Mouse (Mus musculus) neural tube, embryonic 12.5 days (tissue): ENCODE results near the gene Eif2b2. TPM values are rescaled to one million over a fixed set of nuclear protein-coding genes. Genes with fewer than 3 reads are reported as not detected.

Source experiments
- ATAC-seq: fragments of 200-750 bp; cut with Nextera tagmentation; 2 replicates; pipeline ENCODE4 v1.8.0; 2017; ENCODE audit warnings: low read depth, mild to moderate bottlenecking, moderate TSS enrichment, moderate library complexity; ENCODE audit not compliant: low FRiP score
- H3K27ac ChIP-seq: fragments of 300-500 bp; sonication (generic); 2 replicates; pipeline ENCODE4 v1.5.1; 2016
- H3K27me3 ChIP-seq: fragments of 300-500 bp; sonication (generic); replicated peaks from 2 replicates; pipeline ENCODE4 v1.6.1; 2016; ENCODE audit warnings: mild to moderate bottlenecking
- H3K36me3 ChIP-seq: fragments of 300-500 bp; sonication (generic); 2 replicates; pipeline ENCODE4 v1.6.1; 2016; ENCODE audit warnings: mild to moderate bottlenecking
- H3K4me1 ChIP-seq: fragments of 300-500 bp; sonication (generic); 2 replicates; pipeline ENCODE4 v1.6.1; 2016
- H3K4me2 ChIP-seq: fragments of 300-500 bp; sonication (generic); replicated peaks from 2 replicates; pipeline ENCODE4 v1.6.1; 2016; ENCODE audit warnings: mild to moderate bottlenecking
- H3K4me3 ChIP-seq: fragments of 300-500 bp; sonication (generic); 2 replicates; pipeline ENCODE4 v1.5.1; 2016
- H3K9ac ChIP-seq: fragments of 300-500 bp; sonication (generic); 2 replicates; pipeline ENCODE4 v1.6.1; 2016; ENCODE audit warnings: mild to moderate bottlenecking
- H3K9me3 ChIP-seq: fragments of 300-500 bp; sonication (generic); 2 replicates; pipeline ENCODE4 v1.6.1; 2016; ENCODE audit warnings: mild to moderate bottlenecking
- WGBS: fragments of 180-500 bp; shearing (Covaris S2); methylation state at CpG from one replicate; pipeline ENCODE4 v1.1.7; 2016; 5-methylcytosine and 5-hydroxymethylcytosine counted together
- polyA plus RNA-seq: library from polyadenylated mRNA; unstranded; fragments of >200 nt; fragmentation: Nextera tagmentation; extraction: Ambion mirVana; gene quantifications from 2 replicates; pipeline ENCODE4 v1.2.1, GENCODE M21; 2016

Eif2b2 gene
- polyA plus RNA-seq, 1 experiment from 2014 or later = 107 TPM

- Histone ChIP-seq H3K36me3 (peaks cover 17% of the 10 kb centered on the region), H3K9ac (no peak overlapping the region), H3K4me2 (no peak overlapping the region), H3K4me1 (peaks cover 18% of the 10 kb centered on the region), H3K4me3 (no peak overlapping the region), H3K27ac (no peak overlapping the region), H3K9me3 (no peaks in the 10 kb centered on the region), H3K27me3 (no peaks in the 10 kb centered on the region)
- no peak for ATAC-seq
- 87% methylated on average over 2 of the region's 2 CpGs for WGBS
These were observed 1.5 kb upstream of the Eif2b2 start for GRCm38 (mm10) chr12:85217733-85218310.

DNA sequence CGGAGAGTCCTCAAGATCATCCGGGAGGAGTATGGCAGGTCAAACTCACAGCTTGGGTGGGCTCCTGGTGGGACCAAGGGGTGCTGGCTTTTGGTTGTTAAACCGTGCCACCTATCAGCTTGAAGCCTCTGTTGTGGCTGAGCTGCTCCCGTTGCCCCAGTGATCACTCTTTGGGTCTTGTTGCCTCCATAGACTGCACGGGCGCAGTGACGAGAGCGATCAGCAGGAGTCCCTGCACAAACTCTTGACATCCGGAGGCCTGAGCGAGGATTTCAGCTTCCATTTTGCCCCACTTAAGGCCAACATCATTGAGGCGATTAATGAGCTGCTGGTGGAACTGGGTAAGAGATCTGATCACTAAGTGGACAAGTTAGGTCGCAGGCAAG is 617 bp downstream of the Eif2b2 start:
- no peak; the same call in 1 of the 2 replicates for ATAC-seq
- Histone ChIP-seq H3K27ac (no peak overlapping the region), H3K4me1 (peaks cover 18% of the 10 kb centered on the region), H3K9me3 (no peaks in the 10 kb centered on the region), H3K27me3 (no peaks in the 10 kb centered on the region), H3K36me3 (peaks cover 38% of the 10 kb centered on the region), H3K4me2 (peak overlapping the region; percentile 98), H3K9ac (peak overlapping the region; percentile 73), H3K4me3 (peak overlapping the region; percentile 80)
- WGBS = 5% methylated on average over 12 of the region's 12 CpGs

DNA sequence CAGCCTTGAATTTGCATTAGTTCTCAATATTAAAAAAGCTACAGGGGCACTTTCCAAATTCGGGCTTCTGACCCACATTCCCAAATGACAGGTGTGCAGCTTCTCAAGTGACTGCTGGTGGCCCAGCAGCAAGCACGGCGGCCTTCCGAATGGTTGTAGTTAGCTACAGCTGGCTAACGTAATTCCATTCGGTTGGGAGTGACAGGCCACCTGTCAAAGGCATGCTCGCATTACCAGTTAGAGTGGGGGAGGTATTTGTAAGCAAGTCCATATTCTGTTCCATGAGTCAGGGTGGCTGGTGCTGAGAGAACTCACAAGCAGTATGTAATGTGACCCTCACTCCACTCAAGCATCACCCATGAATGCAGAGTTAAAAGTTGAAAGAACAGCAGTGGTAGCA is 7.9 kb downstream of the Eif2b2 start:
- 84% methylated on average over 7 of the region's 7 CpGs for WGBS
- H3K27ac ChIP-seq = no peak overlapping the region
- no peaks in the 10 kb centered on the region for H3K9me3 ChIP-seq
- no peak for ATAC-seq
- no peaks in the 10 kb centered on the region for H3K27me3 ChIP-seq
- H3K4me2 ChIP-seq = no peak overlapping the region
- H3K4me1 ChIP-seq = no peaks in the 10 kb centered on the region
- no peak overlapping the region for H3K9ac ChIP-seq
- no peak overlapping the region for H3K4me3 ChIP-seq
- H3K36me3 ChIP-seq = peaks cover 50% of the 10 kb centered on the region

DNA sequence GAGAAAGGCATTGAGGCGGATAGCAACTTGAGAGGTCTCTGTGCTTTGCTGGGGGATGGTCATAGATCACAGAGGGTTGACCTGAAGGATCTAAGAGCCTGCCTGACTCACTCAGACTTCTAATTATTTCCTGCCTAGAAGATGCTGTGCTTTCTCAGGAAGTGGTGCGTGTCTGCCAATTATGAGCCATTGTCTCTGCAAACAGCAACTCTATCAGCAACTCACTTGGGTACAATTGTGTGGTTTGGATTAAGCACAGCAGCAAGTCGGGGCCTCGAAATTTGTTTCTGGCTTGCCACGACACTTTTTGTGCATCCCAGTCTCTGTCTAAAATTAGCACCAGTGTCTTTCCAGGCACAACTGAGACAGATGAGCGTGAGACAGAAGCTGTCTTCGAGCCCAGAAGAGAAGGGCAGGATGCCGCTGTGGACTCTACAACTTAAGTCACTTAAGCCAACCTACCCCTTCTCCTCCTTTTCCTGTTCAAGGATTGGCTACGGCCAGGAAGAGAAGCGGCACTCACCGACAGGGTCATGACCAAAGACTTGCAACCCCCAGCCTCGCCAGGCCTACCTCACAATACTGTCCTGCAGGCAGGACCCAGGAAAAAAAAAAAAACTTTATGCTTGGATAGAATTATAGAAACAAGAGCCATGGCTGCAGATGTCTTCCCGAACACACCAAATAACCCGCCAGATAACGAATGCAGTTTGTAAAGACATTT is 8.8 kb downstream of the Eif2b2 start:
- no peak overlapping the region for H3K4me2 ChIP-seq
- no peak overlapping the region for H3K9ac ChIP-seq
- no peak overlapping the region for H3K4me3 ChIP-seq
- no peak overlapping the region for H3K27ac ChIP-seq
- no peaks in the 10 kb centered on the region for H3K27me3 ChIP-seq
- no peak for ATAC-seq
- H3K9me3 ChIP-seq = no peaks in the 10 kb centered on the region
- peaks cover 42% of the 10 kb centered on the region for H3K36me3 ChIP-seq
- WGBS = 80% methylated on average over 15 of the region's 15 CpGs
- H3K4me1 ChIP-seq = no peaks in the 10 kb centered on the region

GRCm38 (mm10) chr12:85233376-85234358 is 14.4 kb downstream of the Eif2b2 start:
- ATAC-seq = 0 out of 2 replicates have a peak, but pooled peaks have one; percentile 33

GRCm38 (mm10) chr12:85237553-85237952 is 18.3 kb downstream of the Eif2b2 start:
- no peak for ATAC-seq
- H3K9me3 ChIP-seq = no peaks in the 10 kb centered on the region
- WGBS = 29% methylated on average over 5 of the region's 5 CpGs
- no peak overlapping the region for H3K4me2 ChIP-seq
- no peak overlapping the region for H3K27ac ChIP-seq
- no peak overlapping the region for H3K4me3 ChIP-seq
- H3K9ac ChIP-seq = no peak overlapping the region
- peaks cover 2% of the 10 kb centered on the region; the same call in 1 of the 2 replicates for H3K36me3 ChIP-seq
- no peaks in the 10 kb centered on the region for H3K27me3 ChIP-seq
- H3K4me1 ChIP-seq = peaks cover 6% of the 10 kb centered on the region; the same call in 1 of the 2 replicates

More at GRCm38 (mm10) chr12:85233376-85234358, 14.4 kb downstream of the Eif2b2 start:
- H3K27ac ChIP-seq = no peak overlapping the region
- peaks cover 2% of the 10 kb centered on the region; the same call in 1 of the 2 replicates for H3K36me3 ChIP-seq
- H3K4me3 ChIP-seq = no peak overlapping the region
- H3K9me3 ChIP-seq = no peaks in the 10 kb centered on the region
- H3K9ac ChIP-seq = 0 out of 2 replicates have a peak overlapping the region, but pooled peaks have one; percentile 13
- H3K4me2 ChIP-seq = no peak overlapping the region
- 69% methylated on average over 21 of the region's 21 CpGs for WGBS
- peaks cover 6% of the 10 kb centered on the region; the same call in 1 of the 2 replicates for H3K4me1 ChIP-seq
- no peaks in the 10 kb centered on the region for H3K27me3 ChIP-seq

DNA sequence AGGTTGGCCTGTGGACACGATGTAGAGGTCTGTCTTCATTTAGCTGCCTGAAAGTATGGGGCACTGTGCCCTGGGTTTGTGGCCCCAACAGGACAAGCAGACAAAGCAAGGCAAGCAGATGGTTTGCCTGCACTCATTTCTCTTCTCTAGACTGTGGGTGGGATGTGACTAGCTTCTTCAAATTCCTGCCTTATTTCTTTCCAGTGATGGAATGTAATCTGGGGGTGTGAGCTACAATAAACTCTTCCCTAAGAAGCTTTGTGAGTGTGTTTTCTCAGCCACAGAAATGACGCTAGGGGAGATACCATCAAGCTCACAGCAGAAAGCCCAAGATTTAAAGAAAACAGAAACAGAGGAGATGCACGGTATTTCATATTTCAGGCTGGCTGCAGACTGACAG is 32.8 kb downstream of the Eif2b2 start:
- H3K27me3 ChIP-seq = no peaks in the 10 kb centered on the region
- no peaks in the 10 kb centered on the region for H3K4me1 ChIP-seq
- H3K4me2 ChIP-seq = no peak overlapping the region
- ATAC-seq = no peak
- H3K4me3 ChIP-seq = no peak overlapping the region
- H3K9me3 ChIP-seq = no peaks in the 10 kb centered on the region
- no peaks in the 10 kb centered on the region for H3K36me3 ChIP-seq
- H3K27ac ChIP-seq = no peak overlapping the region
- no peak overlapping the region for H3K9ac ChIP-seq
- 83% methylated on average over 3 of the region's 3 CpGs for WGBS

DNA sequence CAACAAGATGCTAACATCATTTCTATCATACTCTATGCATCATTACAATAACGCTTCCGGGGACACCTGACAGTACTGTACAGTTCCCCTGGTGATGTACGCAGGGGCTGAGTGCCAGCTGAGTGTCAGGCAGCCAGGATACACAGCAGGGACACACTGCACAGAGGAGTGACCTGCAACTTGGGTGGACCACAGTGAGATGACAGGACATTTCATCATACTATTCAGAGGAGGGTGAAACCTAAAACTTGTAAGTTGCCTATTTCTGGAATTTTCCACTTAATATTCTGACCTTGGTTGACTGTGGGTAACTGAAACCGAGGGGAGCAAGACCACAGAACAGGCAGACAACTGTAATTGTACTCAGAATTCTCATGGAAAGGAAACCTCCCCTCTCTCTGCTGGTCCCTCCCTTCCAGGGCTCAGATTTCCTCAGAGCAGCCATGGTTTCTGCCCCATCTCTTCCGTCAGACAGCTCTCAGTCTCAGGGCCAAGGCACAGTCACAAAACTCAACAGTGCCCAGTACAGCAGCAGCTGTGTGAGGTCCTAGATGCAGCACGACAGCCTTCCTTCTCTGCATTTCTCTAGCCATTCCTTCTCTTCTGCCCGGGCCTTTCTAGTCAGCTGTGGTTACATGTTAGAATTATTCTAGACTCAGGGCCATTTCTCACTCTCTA is 36.9 kb downstream of the Eif2b2 start:
- Histone ChIP-seq H3K9me3 (no peaks in the 10 kb centered on the region), H3K4me1 (no peaks in the 10 kb centered on the region), H3K36me3 (no peaks in the 10 kb centered on the region), H3K27ac (no peak overlapping the region), H3K9ac (no peak overlapping the region), H3K4me2 (no peak overlapping the region), H3K27me3 (no peaks in the 10 kb centered on the region), H3K4me3 (no peak overlapping the region)
- 69% methylated on average over 7 of the region's 7 CpGs for WGBS
- ATAC-seq = no peak

DNA sequence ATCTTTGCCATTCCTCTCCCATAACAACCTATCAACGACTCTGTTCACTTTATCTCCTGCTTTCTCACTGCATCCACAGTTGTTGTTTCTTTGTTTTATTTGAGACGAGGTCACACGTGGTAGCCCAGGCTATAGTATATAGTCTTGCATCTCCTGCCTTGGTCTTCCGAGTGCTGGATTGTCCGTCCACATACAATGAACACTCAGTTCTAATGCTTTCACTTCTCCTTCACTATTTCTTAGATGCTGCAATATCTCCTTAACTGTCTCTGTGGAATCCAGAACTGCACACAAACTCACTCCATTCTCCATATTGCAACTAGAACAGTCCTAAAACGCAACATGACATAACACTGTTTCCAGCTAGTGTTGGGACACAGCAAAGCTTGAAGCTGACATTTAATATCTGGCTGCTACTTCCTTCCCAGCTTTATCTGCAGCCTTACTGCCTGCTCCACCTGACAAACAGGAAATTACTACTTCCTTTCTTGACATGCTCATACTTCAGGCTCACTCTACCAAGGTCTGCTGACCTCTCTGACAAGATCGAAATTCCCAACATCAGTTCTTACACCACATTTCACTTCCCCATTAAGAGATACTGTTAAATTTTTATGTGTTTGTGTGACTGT is 37.8 kb downstream of the Eif2b2 start:
- no peaks in the 10 kb centered on the region for H3K27me3 ChIP-seq
- ATAC-seq = no peak
- H3K4me2 ChIP-seq = no peak overlapping the region
- H3K36me3 ChIP-seq = no peaks in the 10 kb centered on the region
- H3K9me3 ChIP-seq = no peaks in the 10 kb centered on the region
- WGBS = 85% methylated on average over 7 of the region's 7 CpGs
- H3K4me3 ChIP-seq = no peak overlapping the region
- no peaks in the 10 kb centered on the region for H3K4me1 ChIP-seq
- H3K27ac ChIP-seq = no peak overlapping the region
- H3K9ac ChIP-seq = no peak overlapping the region

DNA sequence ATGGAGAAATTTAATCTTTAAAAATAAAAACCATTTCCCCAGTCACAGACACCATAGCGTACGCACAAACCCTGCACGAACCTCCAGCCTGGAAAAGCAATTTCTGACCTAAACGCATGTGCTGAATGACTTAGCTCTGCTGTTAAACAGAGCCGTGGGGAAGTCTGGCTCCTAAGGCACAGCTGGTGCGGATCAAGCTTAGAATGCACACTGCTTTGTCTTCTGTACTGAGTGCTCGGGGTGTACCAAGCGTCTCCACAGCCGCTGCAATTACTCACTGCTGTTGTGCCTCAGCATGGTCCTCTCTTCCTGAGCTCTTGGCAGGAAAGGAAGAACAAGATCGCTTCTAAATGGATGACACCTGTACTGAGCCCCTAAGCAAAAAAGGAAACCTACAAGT is 43.2 kb downstream of the Eif2b2 start:
- no peaks in the 10 kb centered on the region for H3K4me1 ChIP-seq
- ATAC-seq = no peak
- H3K4me3 ChIP-seq = no peak overlapping the region
- WGBS = 46% methylated on average over 10 of the region's 10 CpGs
- no peak overlapping the region for H3K4me2 ChIP-seq
- H3K9ac ChIP-seq = no peak overlapping the region
- H3K9me3 ChIP-seq = no peaks in the 10 kb centered on the region
- H3K27ac ChIP-seq = no peak overlapping the region
- peaks cover 1% of the 10 kb centered on the region; the same call in 1 of the 2 replicates for H3K36me3 ChIP-seq
- H3K27me3 ChIP-seq = no peaks in the 10 kb centered on the region

GRCm38 (mm10) chr12:85263190-85263589 is 43.9 kb downstream of the Eif2b2 start:
- no peaks in the 10 kb centered on the region for H3K27me3 ChIP-seq
- ATAC-seq = no peak
- H3K4me3 ChIP-seq = no peak overlapping the region
- no peaks in the 10 kb centered on the region for H3K4me1 ChIP-seq
- H3K9ac ChIP-seq = no peak overlapping the region
- H3K4me2 ChIP-seq = no peak overlapping the region
- no peak overlapping the region for H3K27ac ChIP-seq
- 82% methylated on average over 5 of the region's 5 CpGs for WGBS
- H3K36me3 ChIP-seq = peaks cover 3% of the 10 kb centered on the region; the same call in 1 of the 2 replicates
- no peaks in the 10 kb centered on the region for H3K9me3 ChIP-seq
